Mouse (Mus musculus) thymus, adult 2 months (tissue): ENCODE measurements at regions not wholly inside any gene's neighbourhood (a gene's known extent, or its start where the extent isn't known, plus 50 kb on each side); places are given as distances from the start of the nearest gene placed in this dataset.

Source experiments
- CTCF ChIP-seq: fragments of 200-500 bp; IDR thresholded peaks from 2 replicates; pipeline ENCODE4 v1.5.1; 2012; ENCODE audit warnings: mild to moderate bottlenecking, control low read depth, low read length, moderate library complexity, borderline replicate concordance; ENCODE audit not compliant: control insufficient read depth, poor library complexity, insufficient read depth; ENCODE audit errors: extremely low read depth
- POLR2A ChIP-seq: fragments of 200-500 bp; IDR thresholded peaks from 2 replicates; pipeline ENCODE4 v1.6.1; 2012; ENCODE audit warnings: mild to moderate bottlenecking, low read length, control low read depth, moderate library complexity; ENCODE audit not compliant: control insufficient read depth, poor library complexity, insufficient read depth; ENCODE audit errors: extremely low read depth

- TF ChIP-seq POLR2A = no peak
- no peak for TF ChIP-seq CTCF
Measured at GRCm38 (mm10) chr4:87712691-87713090, 320.5 kb downstream of the Mllt3 start.
